Mouse (Mus musculus) right cerebral cortex, adult 2 months (tissue): ENCODE results near the gene Akap2.
"Not testable (repeated sequence)": the region's sequence is repeated elsewhere in the genome, so short reads cannot be mapped to it uniquely, and the experiment has no call there.

Experiments used
- DNase-seq, 2 experiments: peaks; one replicate each; pipeline ENCODE4 v3.0.0; 2021 to 2022; ENCODE audit warnings: low spot score in 2 of 2

Akap2 gene

GRCm38 (mm10) chr4:57862269-57862986 is 145.0 kb downstream of the Akap2 start:
- no peak for DNase-seq

GRCm38 (mm10) chr4:57866088-57866487 is 148.6 kb downstream of the Akap2 start:
- no peak for DNase-seq

GRCm38 (mm10) chr4:57866990-57867389 is 149.5 kb downstream of the Akap2 start:
- no peak for DNase-seq

GRCm38 (mm10) chr4:57867454-57867853 is 150.0 kb downstream of the Akap2 start:
- DNase-seq: no peak

- no peak for DNase-seq
Observed at GRCm38 (mm10) chr4:57879137-57879536, 161.7 kb downstream of the Akap2 start.

- peak; percentile 91 for DNase-seq
Observed at GRCm38 (mm10) chr4:57879804-57880357, 162.4 kb downstream of the Akap2 start.

GRCm38 (mm10) chr4:57883520-57884421 is 166.3 kb downstream of the Akap2 start:
- no peak for DNase-seq

GRCm38 (mm10) chr4:57884511-57884910 is 167.1 kb downstream of the Akap2 start:
- no peak for DNase-seq

GRCm38 (mm10) chr4:57885186-57885585 is 167.7 kb downstream of the Akap2 start:
- DNase-seq: no peak

- no peak for DNase-seq
Observed at GRCm38 (mm10) chr4:57886066-57886887, 168.8 kb downstream of the Akap2 start.

GRCm38 (mm10) chr4:57886888-57887230 is 169.4 kb downstream of the Akap2 start:
- DNase-seq: no peak

- DNase-seq: no peak
Observed at GRCm38 (mm10) chr4:57888246-57888645, 170.8 kb downstream of the Akap2 start.

- not testable (repeated sequence) for DNase-seq
Observed at GRCm38 (mm10) chr4:57888978-57889377, 171.5 kb downstream of the Akap2 start.

GRCm38 (mm10) chr4:57889773-57890172 is 172.3 kb downstream of the Akap2 start:
- no peak for DNase-seq

- no peak for DNase-seq
Observed at GRCm38 (mm10) chr4:57892001-57892586, 174.6 kb downstream of the Akap2 start.

GRCm38 (mm10) chr4:57895140-57895539 is 177.7 kb downstream of the Akap2 start:
- no peak for DNase-seq

GRCm38 (mm10) chr4:57895902-57896301 is 178.4 kb downstream of the Akap2 start:
- no peak for DNase-seq

- no peak for DNase-seq
Observed at GRCm38 (mm10) chr4:57896631-57897030, 179.2 kb downstream of the Akap2 start.

GRCm38 (mm10) chr4:57901210-57901609 is 183.8 kb downstream of the Akap2 start:
- DNase-seq: peak; percentile 23 to 52

GRCm38 (mm10) chr4:57902619-57903018 is 185.2 kb downstream of the Akap2 start:
- DNase-seq: no peak

- DNase-seq: peak; percentile 74 to 79
Observed at GRCm38 (mm10) chr4:57904211-57904610, 186.8 kb downstream of the Akap2 start.
